Mouse (Mus musculus) activated CD4-positive, CD25-positive, alpha-beta regulatory T cell, adult 9 weeks (primary cell): ENCODE measurements around the gene Scgb1b7. TPM values are rescaled to one million over a fixed set of nuclear protein-coding genes. Genes with fewer than 3 reads are reported as not detected.

Experiments
- polyA plus RNA-seq: library from polyadenylated mRNA; unstranded; fragments of 100-300 nt; shearing (Covaris generic); gene quantifications from one replicate; pipeline ENCODE4 v1.2.1, GENCODE M21; 2017

Gene Scgb1b7
- not detected for polyA plus RNA-seq

GRCm38 (mm10) chr7:31712365-31712764, at the start of gene Scgb1b7:
TSS of gene Scgb1b7 (plus strand) at chr7:31712665.

GRCm38 (mm10) chr7:31705657-31706056, 6.8 kb upstream of the Scgb1b7 start, which contains the start of gene Scgb2b7:
TSS of gene Scgb2b7 (minus strand) at chr7:31705757.

Other genes starting within 250 kb of the Scgb1b7 start
- not detected for gene Scgb2b7, start 6.9 kb upstream of the Scgb1b7 start, polyA plus RNA-seq